Mouse (Mus musculus) small intestine, adult 2 months (tissue): ENCODE data around the gene Tmem108.

Experiments used
- CTCF ChIP-seq: fragments of 200-500 bp; IDR thresholded peaks from 2 replicates; pipeline ENCODE4 v1.5.1; 2012; ENCODE audit warnings: low read depth, mild to moderate bottlenecking, control low read depth, inconsistent platforms, low read length, moderate library complexity, mixed read lengths; ENCODE audit not compliant: insufficient replicate concordance, insufficient read length; ENCODE audit errors: extremely low read depth
- POLR2A ChIP-seq: fragments of 200-500 bp; IDR thresholded peaks from 2 replicates; pipeline ENCODE4 v1.6.1; 2012; ENCODE audit warnings: low read depth, mild to moderate bottlenecking, control low read depth, inconsistent platforms, low read length, moderate library complexity

DNA sequence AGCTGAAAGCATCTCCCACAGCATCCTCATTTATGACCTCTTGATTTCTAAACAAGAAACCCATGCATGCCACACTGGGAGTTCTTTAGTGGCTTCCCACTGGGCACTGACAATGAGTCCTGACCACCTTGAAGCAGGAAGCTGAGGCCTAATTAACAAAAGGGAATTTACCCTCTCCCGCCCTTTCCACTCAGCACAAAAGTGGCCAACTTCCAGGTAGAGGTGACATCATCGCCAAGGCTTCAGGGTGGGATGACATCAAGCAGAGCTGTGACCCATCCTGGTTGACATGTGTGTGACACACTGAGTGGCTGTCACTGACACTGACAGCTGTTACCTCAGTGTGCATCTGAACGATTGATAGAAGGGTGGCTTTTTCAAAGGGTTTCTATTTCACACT lies 124.8 kb downstream of the Tmem108 start:
- no peak for TF ChIP-seq CTCF
- no peak for TF ChIP-seq POLR2A
